Mouse (Mus musculus) ES-E14 (cell line): Measurements from ENCODE around the gene Shc1.

Experiments used
- CHD2 ChIP-seq: IDR thresholded peaks from 2 replicates; pipeline ENCODE4 v1.6.1; 2014; ENCODE audit warnings: mild to moderate bottlenecking, low read depth, low read length, inconsistent platforms
- HCFC1 ChIP-seq: IDR thresholded peaks from 2 replicates; pipeline ENCODE4 v1.6.1; 2012; ENCODE audit warnings: low read length, inconsistent platforms, borderline replicate concordance; ENCODE audit not compliant: insufficient read depth
- MAFK ChIP-seq: IDR thresholded peaks from 2 replicates; pipeline ENCODE4 v1.6.1; 2014; ENCODE audit warnings: mild to moderate bottlenecking, low read depth, low read length, inconsistent platforms; ENCODE audit not compliant: insufficient read depth
- ZC3H11A ChIP-seq: IDR thresholded peaks from 2 replicates; pipeline ENCODE4 v1.6.1; 2012; ENCODE audit warnings: low read depth, mild to moderate bottlenecking, inconsistent platforms, low read length, borderline replicate concordance
- ZNF384 ChIP-seq: IDR thresholded peaks from 2 replicates; pipeline ENCODE4 v1.6.1; 2012; ENCODE audit warnings: low read depth, low read length, inconsistent platforms

DNA sequence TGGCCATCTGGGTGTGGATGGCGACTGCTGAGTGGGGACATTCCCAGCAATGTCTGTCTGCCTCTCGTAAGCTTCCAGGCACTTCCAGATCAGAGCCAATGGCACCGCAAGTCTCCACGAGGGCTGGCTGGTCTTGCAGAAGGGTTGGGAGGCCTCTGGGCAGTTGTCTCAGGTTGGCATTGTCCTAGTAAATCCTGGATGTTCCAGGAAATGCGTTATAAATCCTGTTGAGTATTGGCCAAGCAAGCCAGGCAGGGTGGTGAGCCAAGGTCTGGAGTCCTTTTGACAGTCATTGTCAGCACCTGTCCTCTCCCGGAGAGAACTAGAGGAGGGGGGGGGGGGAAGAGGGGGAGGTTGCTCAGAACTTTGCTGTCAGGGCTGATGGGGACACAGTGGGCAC, 60.8 kb downstream of the Shc1 start:
- TF ChIP-seq ZNF384 (no peak), ZC3H11A (no peak), MAFK (no peak), HCFC1 (no peak), CHD2 (no peak)
